Mouse (Mus musculus) cortical plate, adult 2 months (tissue): ENCODE results near the gene Olfr846. TPM values are rescaled to one million over a fixed set of nuclear protein-coding genes. Genes with fewer than 3 reads are reported as not detected.

ENCODE experiments used
- H3K27ac ChIP-seq: fragments of 200-500 bp; 2 replicates; pipeline ENCODE4 v1.5.1; 2012; ENCODE audit warnings: low read length, control low read depth, inconsistent platforms; ENCODE audit not compliant: insufficient read depth
- H3K4me1 ChIP-seq: fragments of 200-500 bp; 2 replicates; pipeline ENCODE4 v1.6.1; 2011; ENCODE audit warnings: low read length; ENCODE audit not compliant: control insufficient read depth, insufficient read depth
- H3K4me3 ChIP-seq: fragments of 200-500 bp; 2 replicates; pipeline ENCODE4 v1.5.1; 2011; ENCODE audit warnings: mild to moderate bottlenecking, low read length, control low read depth; ENCODE audit not compliant: insufficient read depth
- CTCF ChIP-seq: fragments of 200-500 bp; IDR thresholded peaks from 2 replicates; pipeline ENCODE4 v1.5.1; 2011; ENCODE audit warnings: mild to moderate bottlenecking, control low read depth, low read length; ENCODE audit not compliant: insufficient read depth; ENCODE audit errors: extremely low read depth
- POLR2A ChIP-seq: fragments of 200-500 bp; IDR thresholded peaks from 2 replicates; pipeline ENCODE4 v1.6.1; 2011; ENCODE audit warnings: mild to moderate bottlenecking, low read length, control low read depth; ENCODE audit not compliant: insufficient read depth; ENCODE audit errors: extremely low read depth
- polyA plus RNA-seq: library from polyadenylated mRNA; depleted of rRNA; stranded (reverse); fragments of >200 nt; gene quantifications from 2 replicates; pipeline ENCODE4 v1.2.3, GENCODE M21; 2012; rRNA removed

Olfr846 gene
- not detected in 2 replicates for polyA plus RNA-seq

- no peak within 1 kb of the TSS for H3K4me3 ChIP-seq
- no peak for TF ChIP-seq POLR2A
- TF ChIP-seq CTCF = no peak
- no peak within 1 kb of the TSS for H3K27ac ChIP-seq
- H3K4me1 ChIP-seq = no peaks in the 10 kb centered on the region
These were observed at the start of gene Olfr846 for GRCm38 (mm10) chr9:19363905-19364304. TSS of gene Olfr846 (minus strand) at chr9:19364005.

GRCm38 (mm10) chr9:19378569-19378968 is 14.8 kb upstream of the Olfr846 start, which contains the start of gene Olfr847:
TSS of gene Olfr847 (minus strand) at chr9:19378669.
- no peak for TF ChIP-seq POLR2A
- no peak for TF ChIP-seq CTCF
- H3K4me3 ChIP-seq = no peak within 1 kb of the TSS
- no peak within 1 kb of the TSS for H3K27ac ChIP-seq
- no peaks in the 10 kb centered on the region for H3K4me1 ChIP-seq

GRCm38 (mm10) chr9:19336157-19336556 is 27.6 kb downstream of the Olfr846 start, which contains the start of gene Olfr845:
TSS of gene Olfr845 (plus strand) at chr9:19336457.
- H3K4me1 ChIP-seq = no peaks in the 10 kb centered on the region
- H3K4me3 ChIP-seq = no peak within 1 kb of the TSS
- no peak for TF ChIP-seq CTCF
- no peak for TF ChIP-seq POLR2A
- H3K27ac ChIP-seq = no peak within 1 kb of the TSS

GRCm38 (mm10) chr9:19316047-19316446 is 47.8 kb downstream of the Olfr846 start, which contains the start of gene Olfr844:
TSS of gene Olfr844 (plus strand) at chr9:19316347.
- TF ChIP-seq POLR2A = no peak
- TF ChIP-seq CTCF = no peak
- H3K4me3 ChIP-seq = no peak within 1 kb of the TSS
- H3K27ac ChIP-seq = no peak within 1 kb of the TSS
- H3K4me1 ChIP-seq = no peaks in the 10 kb centered on the region

Other genes starting within 250 kb of the Olfr846 start
- gene Olfr836, start 243.6 kb downstream of the Olfr846 start, polyA plus RNA-seq = not detected in 2 replicates
- not detected in 2 replicates for gene Olfr837, start 227.7 kb downstream of the Olfr846 start, polyA plus RNA-seq
- gene Olfr839-ps1, start 186.7 kb downstream of the Olfr846 start, polyA plus RNA-seq = not detected in 2 replicates
- not detected in 2 replicates for gene Olfr843, start 112.0 kb downstream of the Olfr846 start, polyA plus RNA-seq
- not detected in 2 replicates for gene Olfr844, start 47.7 kb downstream of the Olfr846 start, polyA plus RNA-seq
- not detected in 2 replicates for gene Olfr845, start 27.5 kb downstream of the Olfr846 start, polyA plus RNA-seq
- not detected in 2 replicates for gene Olfr847, start 14.7 kb upstream of the Olfr846 start, polyA plus RNA-seq
- gene Olfr849, start 76.3 kb upstream of the Olfr846 start, polyA plus RNA-seq = not detected in 2 replicates
- gene Olfr850, start 114.2 kb upstream of the Olfr846 start, polyA plus RNA-seq = not detected in 2 replicates
- not detected in 2 replicates for gene Olfr851, start 129.3 kb upstream of the Olfr846 start, polyA plus RNA-seq
- not detected in 2 replicates for gene Olfr853, start 177.1 kb upstream of the Olfr846 start, polyA plus RNA-seq
- not detected in 2 replicates for gene Olfr854, start 203.4 kb upstream of the Olfr846 start, polyA plus RNA-seq
- gene Olfr855, start 218.6 kb upstream of the Olfr846 start, polyA plus RNA-seq = not detected in 2 replicates